Mouse (Mus musculus) fat pad, adult 2 months (tissue): Measurements from ENCODE around the gene Cyp3a25.

ENCODE experiments used
- DNase-seq: peaks from one replicate; pipeline ENCODE4 v3.0.0-alpha.2; 2011; ENCODE audit warnings: low read depth, low spot score; ENCODE audit errors: extremely low read depth

Cyp3a25 gene

GRCm38 (mm10) chr5:146009509-146009908 is at the start of gene Cyp3a25:
Gene Cyp3a25, minus strand, starts transcription at chr5:146009618.
- peak; percentile 3 for DNase-seq

DNA sequence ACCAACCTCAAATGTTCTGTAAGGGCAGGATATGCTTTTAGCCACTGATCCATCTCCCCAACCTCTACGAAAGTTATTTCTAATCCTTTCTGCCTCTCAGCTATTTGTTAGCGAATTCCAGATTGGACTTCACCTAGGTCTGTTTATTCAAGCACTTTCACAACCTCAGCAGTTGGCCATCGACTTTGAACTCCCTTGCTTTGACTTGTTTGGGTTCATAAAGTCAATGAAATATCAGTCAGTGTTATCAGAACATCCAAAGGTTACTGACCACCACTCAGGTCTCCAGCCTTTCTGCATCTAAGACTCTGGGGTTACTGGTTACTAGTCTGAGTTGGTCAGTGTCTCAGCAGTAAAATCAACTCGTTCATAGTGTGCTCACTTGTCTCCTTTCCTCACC is 11.7 kb upstream of the Cyp3a25 start:
- DNase-seq = no peak

- DNase-seq = no peak
Observed at GRCm38 (mm10) chr5:146018275-146018674, 8.9 kb upstream of the Cyp3a25 start.

DNA sequence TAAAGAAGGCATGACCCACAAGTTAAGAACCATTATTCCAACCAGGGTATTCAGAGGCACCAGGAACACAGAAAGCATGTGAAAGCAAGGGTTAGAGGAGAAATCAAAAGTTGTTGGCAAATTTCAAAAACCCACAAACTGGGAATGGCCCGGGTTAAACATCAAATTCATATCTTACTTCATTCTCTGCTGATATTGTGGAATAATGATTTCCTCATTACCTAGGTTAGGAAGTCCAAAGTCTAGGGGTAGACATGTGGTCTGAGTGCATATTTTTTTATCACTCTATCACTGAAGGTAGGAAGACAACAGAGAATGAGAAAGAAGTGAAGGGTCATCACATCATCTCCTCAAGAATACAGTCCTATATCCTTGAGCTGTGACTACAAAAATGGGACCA is 1.8 kb upstream of the Cyp3a25 start:
- DNase-seq = no peak

DNA sequence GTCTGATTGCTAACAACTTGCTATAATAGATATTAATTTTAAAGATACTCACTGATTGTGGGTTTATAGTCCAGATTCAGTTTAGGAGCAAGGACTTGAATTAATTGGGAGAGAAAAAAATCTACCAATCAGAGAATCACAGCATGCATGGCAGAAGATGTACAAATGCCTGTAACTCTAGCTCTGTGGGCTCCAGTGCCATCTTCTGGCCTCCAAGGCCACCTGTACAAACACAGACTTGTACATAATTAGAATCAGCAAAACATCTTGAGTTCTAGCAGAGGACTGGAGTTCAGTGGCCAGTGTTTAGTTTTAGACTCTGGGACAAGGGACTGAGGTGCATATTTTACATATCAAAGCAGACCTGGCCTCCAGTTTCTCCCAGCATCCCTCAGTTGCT is 42.3 kb downstream of the Cyp3a25 start:
- DNase-seq = no peak
